Mouse (Mus musculus) embryo, embryonic 10 days (tissue): ENCODE measurements around the gene Ntm.

ENCODE experiments used
- DNase-seq: peaks from one replicate; pipeline ENCODE4 v3.0.0-alpha.2; 2015; ENCODE audit warnings: low spot score

Gene Ntm

GRCm38 (mm10) chr9:29884062-29884461 lies 78.9 kb downstream of the Ntm start:
- DNase-seq, result no peak

- no peak for DNase-seq
These were observed 81.3 kb downstream of the Ntm start for GRCm38 (mm10) chr9:29881614-29882013.

- DNase-seq, result no peak
These were observed 85.4 kb downstream of the Ntm start for GRCm38 (mm10) chr9:29877583-29877982.

GRCm38 (mm10) chr9:29867746-29868145 lies 95.2 kb downstream of the Ntm start:
- peak; percentile 61 for DNase-seq

- DNase-seq, result no peak
These were observed 96.1 kb downstream of the Ntm start for GRCm38 (mm10) chr9:29866824-29867223.

GRCm38 (mm10) chr9:29866101-29866500 lies 96.8 kb downstream of the Ntm start:
- peak; percentile 73 for DNase-seq

- DNase-seq, result peak; percentile 17
These were observed 97.4 kb downstream of the Ntm start for GRCm38 (mm10) chr9:29865502-29865901.

GRCm38 (mm10) chr9:29864886-29865285 lies 98.1 kb downstream of the Ntm start:
- peak; percentile 74 for DNase-seq

GRCm38 (mm10) chr9:29862408-29862807 lies 100.5 kb downstream of the Ntm start:
- DNase-seq, result no peak

- no peak for DNase-seq
These were observed 103.5 kb downstream of the Ntm start for GRCm38 (mm10) chr9:29859256-29860048.

- no peak for DNase-seq
These were observed 114.0 kb downstream of the Ntm start for GRCm38 (mm10) chr9:29848735-29849455.

GRCm38 (mm10) chr9:29837344-29837743 lies 125.6 kb downstream of the Ntm start:
- no peak for DNase-seq

- DNase-seq, result no peak
These were observed 128.0 kb downstream of the Ntm start for GRCm38 (mm10) chr9:29834911-29835310.

GRCm38 (mm10) chr9:29833781-29834180 lies 129.2 kb downstream of the Ntm start:
- no peak for DNase-seq

- no peak for DNase-seq
These were observed 135.7 kb downstream of the Ntm start for GRCm38 (mm10) chr9:29827240-29827660.

GRCm38 (mm10) chr9:29825236-29825635 lies 137.7 kb downstream of the Ntm start:
- no peak for DNase-seq

GRCm38 (mm10) chr9:29823716-29824115 lies 139.2 kb downstream of the Ntm start:
- DNase-seq, result no peak

GRCm38 (mm10) chr9:29812685-29813084 lies 150.3 kb downstream of the Ntm start:
- DNase-seq, result no peak

GRCm38 (mm10) chr9:29806790-29807189 lies 156.2 kb downstream of the Ntm start:
- DNase-seq, result no peak

- no peak for DNase-seq
These were observed 158.5 kb downstream of the Ntm start for GRCm38 (mm10) chr9:29804483-29804882.

GRCm38 (mm10) chr9:29803738-29804285 lies 159.1 kb downstream of the Ntm start:
- DNase-seq, result no peak

- no peak for DNase-seq
These were observed 159.8 kb downstream of the Ntm start for GRCm38 (mm10) chr9:29802990-29803737.
